In genomic region chr1:36670256-36670655, GRCm38 (mm10) we compare ENCODE assay signal across 33 mouse cellular contexts. TPM values are rescaled to one million over a fixed set of nuclear protein-coding genes. Genes with fewer than 3 reads are reported as not detected.
DNase-seq lines count a peak whose midpoint lies in the region; ATAC-seq and TF ChIP-seq lines count a peak whose summit lies in the region.
"Had no signal": no experiment of that assay in that cellular context is flagged by ENCODE, and none has a peak within 500 bp of the region (broad histone marks: within the 10 kb centered on the region; RNA-seq: fewer than 3 reads in every experiment).

No protein-coding gene starts in this region.

- 42% methylated on average over 4 of the region's 4 CpGs for WGBS in kidney, postnatal 0 days
- 12% methylated on average over 4 of the region's 4 CpGs for WGBS in liver, embryonic 13.5 days (ENCODE audit: insufficient replicate concordance)
- WGBS in midbrain, postnatal 0 days: 74% methylated on average over 4 of the region's 4 CpGs

- H3K9ac ChIP-seq in kidney, postnatal 0 days (ENCODE audit: low read depth, low read length): no peak overlapping the region
- H3K9ac ChIP-seq in liver, embryonic 13.5 days: 0 out of 2 replicates have a peak overlapping the region, but pooled peaks have one; percentile 0
- no peak overlapping the region for H3K9ac ChIP-seq in midbrain, postnatal 0 days (replicated peaks; ENCODE audit: low read length, poor library complexity, severe bottlenecking)
- H3K9ac ChIP-seq: embryonic facial prominence, embryonic 15.5 days; forebrain, embryonic 13.5 days; lung, embryonic 14.5 days; midbrain, embryonic 12.5 days had no signal

- no peaks in the 10 kb centered on the region for H3K27me3 ChIP-seq in kidney, postnatal 0 days (ENCODE audit: insufficient read depth, low read length)
- H3K27me3 ChIP-seq in liver, embryonic 13.5 days: no peaks in the 10 kb centered on the region
- no peaks in the 10 kb centered on the region for H3K27me3 ChIP-seq in midbrain, postnatal 0 days (ENCODE audit: insufficient read depth, low read length)
- H3K27me3 ChIP-seq: embryonic facial prominence, embryonic 15.5 days; forebrain, embryonic 13.5 days; midbrain, embryonic 12.5 days had no signal

- peak; percentile 47 for DNase-seq in kidney, postnatal 0 days (ENCODE audit: low spot score)
- no peak for DNase-seq in kidney, postnatal 4 days
- DNase-seq in liver, embryonic 13.5 days: peak; percentile 58
- no peak for DNase-seq in layer of hippocampus, adult 2 months (ENCODE audit: low spot score in 2 of 2)
- DNase-seq in midbrain, postnatal 0 days (ENCODE audit: low spot score): no peak
- DNase-seq in right cerebral cortex, adult 2 months (ENCODE audit: low spot score in 2 of 2): no peak
- DNase-seq: adrenal gland, postnatal 10 days; B cell, adult 2 months; cerebellum, adult 11-12 months; cerebellum, adult 9-11 months; gastrocnemius, postnatal 14 days; kidney, adult 8-10 months; kidney, postnatal 14 days; left cerebral cortex, postnatal 4 days; lung, embryonic 14.5 days; lung, postnatal 14 days; right cerebral cortex, postnatal 14 days; thymus, postnatal 14 days had no signal

- TF ChIP-seq CTCF in kidney, postnatal 0 days (IDR thresholded peaks at IDR 0.05; ENCODE audit: low read depth): no peak
- TF ChIP-seq CTCF in layer of hippocampus, adult 2 months (conservative IDR thresholded peaks at IDR 0.05): no peak
- no peak for TF ChIP-seq CTCF in midbrain, postnatal 0 days (IDR thresholded peaks at IDR 0.05)

- ATAC-seq in kidney, postnatal 0 days (replicated peaks; ENCODE audit: low FRiP score, low read depth): no peak
- ATAC-seq in common myeloid progenitor, adult 5-6 weeks (replicated peaks; ENCODE audit: low read depth, poor library complexity, severe bottlenecking): peak; percentile 56
- peak; percentile 90 for ATAC-seq in liver, embryonic 13.5 days (ENCODE audit: low read depth)
- ATAC-seq in megakaryocyte progenitor cell, adult 5-6 weeks (replicated peaks; ENCODE audit: poor library complexity): peak; percentile 91
- no peak for ATAC-seq in midbrain, postnatal 0 days (ENCODE audit: low FRiP score)
- ATAC-seq: forebrain, embryonic 13.5 days; hindbrain, embryonic 16.5 days had no signal

- no peak overlapping the region for H3K4me2 ChIP-seq in kidney, postnatal 0 days (ENCODE audit: low read length)
- H3K4me2 ChIP-seq in liver, embryonic 13.5 days: peak overlapping the region; percentile 18; the same call in 1 of the 2 replicates
- H3K4me2 ChIP-seq in midbrain, postnatal 0 days (ENCODE audit: low read depth, low read length, poor library complexity, severe bottlenecking): no peak overlapping the region
- H3K4me2 ChIP-seq: embryonic facial prominence, embryonic 15.5 days; forebrain, embryonic 13.5 days; lung, embryonic 14.5 days; midbrain, embryonic 12.5 days had no signal

- H3K27ac ChIP-seq in kidney, postnatal 0 days: no peak overlapping the region
- H3K27ac ChIP-seq in liver, embryonic 13.5 days: peak overlapping the region; percentile 37
- no peak overlapping the region for H3K27ac ChIP-seq in layer of hippocampus, adult 2 months
- no peak overlapping the region for H3K27ac ChIP-seq in midbrain, postnatal 0 days (ENCODE audit: low read depth, low read length)
- H3K27ac ChIP-seq: embryonic facial prominence, embryonic 10.5 days; embryonic facial prominence, embryonic 15.5 days; forebrain, embryonic 13.5 days; midbrain, embryonic 12.5 days had no signal

- no peaks in the 10 kb centered on the region for H3K9me3 ChIP-seq in kidney, postnatal 0 days (replicated peaks; ENCODE audit: low read length)
- H3K9me3 ChIP-seq in liver, embryonic 13.5 days (replicated peaks): no peaks in the 10 kb centered on the region
- no peaks in the 10 kb centered on the region for H3K9me3 ChIP-seq in midbrain, postnatal 0 days (ENCODE audit: low read length)
- H3K9me3 ChIP-seq: embryonic facial prominence, embryonic 10.5 days; embryonic facial prominence, embryonic 15.5 days; forebrain, embryonic 13.5 days; heart, embryonic 10.5 days; midbrain, embryonic 12.5 days had no signal

- peaks cover 9% of the 10 kb centered on the region; the same call in 1 of the 2 replicates for H3K4me1 ChIP-seq in kidney, postnatal 0 days (replicated peaks; ENCODE audit: insufficient read depth, low read length)
- peaks cover 33% of the 10 kb centered on the region for H3K4me1 ChIP-seq in liver, embryonic 13.5 days (replicated peaks)
- no peaks in the 10 kb centered on the region for H3K4me1 ChIP-seq in midbrain, postnatal 0 days (ENCODE audit: insufficient read depth, low read length)
- H3K4me1 ChIP-seq: forebrain, embryonic 13.5 days; midbrain, embryonic 12.5 days had no signal

- H3K4me3 ChIP-seq in kidney, postnatal 0 days (replicated peaks; ENCODE audit: low read depth, low read length): no peak overlapping the region
- H3K4me3 ChIP-seq in liver, embryonic 13.5 days (replicated peaks): no peak overlapping the region
- H3K4me3 ChIP-seq in layer of hippocampus, adult 2 months: no peak overlapping the region
- H3K4me3 ChIP-seq in midbrain, postnatal 0 days (ENCODE audit: low read depth, low read length): no peak overlapping the region
- H3K4me3 ChIP-seq: embryonic facial prominence, embryonic 10.5 days; embryonic facial prominence, embryonic 15.5 days; forebrain, embryonic 13.5 days; heart, embryonic 10.5 days; midbrain, embryonic 12.5 days had no signal

- H3K36me3 ChIP-seq in kidney, postnatal 0 days (ENCODE audit: insufficient read depth, low read length): no peaks in the 10 kb centered on the region
- H3K36me3 ChIP-seq in liver, embryonic 13.5 days: no peaks in the 10 kb centered on the region
- no peaks in the 10 kb centered on the region for H3K36me3 ChIP-seq in midbrain, postnatal 0 days (ENCODE audit: insufficient read depth, low read length)
- H3K36me3 ChIP-seq: embryonic facial prominence, embryonic 10.5 days; embryonic facial prominence, embryonic 15.5 days; heart, embryonic 10.5 days; midbrain, embryonic 12.5 days had no signal

RNA-seq across cellular contexts. Expression of gene Fam178b, which starts 12.7 kb away (rescaled TPM):
- polyA plus RNA-seq in kidney, postnatal 0 days (2015; fragmentation: Nextera tagmentation; extraction: Ambion mirVana): 1.0 and 1.6 TPM in 2 replicates
- 0.87 TPM in 1 of 2 replicates, not detected in the other for total RNA-seq in common myeloid progenitor, adult 5-6 weeks (2017)
- 0.15 and 0.17 TPM in 2 replicates for polyA plus RNA-seq in liver, embryonic 13.5 days (2015; fragmentation: Nextera tagmentation; extraction: Ambion mirVana)
- total RNA-seq in megakaryocyte progenitor cell, adult 5-6 weeks (2015): not detected in 2 replicates
- not detected in 2 replicates for total RNA-seq in megakaryocyte progenitor cell, adult 5-6 weeks (2017)
- not detected for total RNA-seq in layer of hippocampus, adult 2 months (2021)
- not detected in 2 replicates for total RNA-seq in midbrain, postnatal 0 days (2014; rRNA removed)
- polyA plus RNA-seq in midbrain, postnatal 0 days (2015; fragmentation: Nextera tagmentation; extraction: Ambion mirVana): 0.20 and 0.32 TPM in 2 replicates
- total RNA-seq: layer of hippocampus, adult 18-20 months; left cerebral cortex, postnatal 4 days had no signal
- polyA plus RNA-seq: midbrain, embryonic 12.5 days; neural tube, embryonic 14.5 days had no signal

RNA-seq across cellular contexts. Expression of gene Cox5b, which starts 21.0 kb away (rescaled TPM):
- polyA plus RNA-seq in kidney, postnatal 0 days (2015; fragmentation: Nextera tagmentation; extraction: Ambion mirVana): 1,072 and 1,147 TPM in 2 replicates
- 326 and 756 TPM in 2 replicates for total RNA-seq in common myeloid progenitor, adult 5-6 weeks (2017)
- polyA plus RNA-seq in liver, embryonic 13.5 days (2015; fragmentation: Nextera tagmentation; extraction: Ambion mirVana): 499 and 526 TPM in 2 replicates
- total RNA-seq in megakaryocyte progenitor cell, adult 5-6 weeks (2015): 534 and 624 TPM in 2 replicates
- total RNA-seq in megakaryocyte progenitor cell, adult 5-6 weeks (2017): 550 and 674 TPM in 2 replicates
- total RNA-seq in layer of hippocampus, adult 2 months (2021): 100 to 1,000 TPM; 610 to 649 TPM
- total RNA-seq in midbrain, postnatal 0 days (2014; rRNA removed): 346 and 362 TPM in 2 replicates
- 835 and 901 TPM in 2 replicates for polyA plus RNA-seq in midbrain, postnatal 0 days (2015; fragmentation: Nextera tagmentation; extraction: Ambion mirVana)

RNA-seq across cellular contexts. Expression of gene 4933424G06Rik, which starts 39.7 kb away (rescaled TPM):
- 0.11 TPM in 1 of 2 replicates, not detected in the other for polyA plus RNA-seq in kidney, postnatal 0 days (2015; fragmentation: Nextera tagmentation; extraction: Ambion mirVana)
- not detected in 2 replicates for total RNA-seq in common myeloid progenitor, adult 5-6 weeks (2017)
- not detected in 2 replicates for polyA plus RNA-seq in liver, embryonic 13.5 days (2015; fragmentation: Nextera tagmentation; extraction: Ambion mirVana)
- total RNA-seq in megakaryocyte progenitor cell, adult 5-6 weeks (2015): not detected in 2 replicates
- not detected in 2 replicates for total RNA-seq in megakaryocyte progenitor cell, adult 5-6 weeks (2017)
- 1 to 10 TPM in 1 of 2 experiments, under 1 TPM in 1; 0.96 to 1.4 TPM for total RNA-seq in layer of hippocampus, adult 2 months (2021)
- not detected in 2 replicates for total RNA-seq in midbrain, postnatal 0 days (2014; rRNA removed)
- polyA plus RNA-seq in midbrain, postnatal 0 days (2015; fragmentation: Nextera tagmentation; extraction: Ambion mirVana): 0.81 and 2.1 TPM in 2 replicates
- total RNA-seq: adrenal gland, postnatal 10 days; granulocyte monocyte progenitor cell, adult 5-6 weeks; heart, postnatal 25 days; layer of hippocampus, adult 18-20 months had no signal
- polyA plus RNA-seq: embryonic facial prominence, embryonic 10.5 days; forebrain, embryonic 13.5 days; heart, embryonic 10.5 days; intestine, embryonic 14.5 days; lung, embryonic 14.5 days; small intestine, adult 2 months; stomach, embryonic 14.5 days had no signal

RNA-seq across cellular contexts. Expression of gene Actr1b, which starts 44.0 kb away (rescaled TPM):
- 77.8 and 92.8 TPM in 2 replicates for polyA plus RNA-seq in kidney, postnatal 0 days (2015; fragmentation: Nextera tagmentation; extraction: Ambion mirVana)
- total RNA-seq in common myeloid progenitor, adult 5-6 weeks (2017): 40.1 and 42.2 TPM in 2 replicates
- 34.3 and 37.8 TPM in 2 replicates for polyA plus RNA-seq in liver, embryonic 13.5 days (2015; fragmentation: Nextera tagmentation; extraction: Ambion mirVana)
- total RNA-seq in megakaryocyte progenitor cell, adult 5-6 weeks (2015): 21.5 and 22.7 TPM in 2 replicates
- total RNA-seq in megakaryocyte progenitor cell, adult 5-6 weeks (2017): 55.0 TPM in 2 replicates
- total RNA-seq in layer of hippocampus, adult 2 months (2021): 100 to 1,000 TPM; 248 to 282 TPM
- total RNA-seq in midbrain, postnatal 0 days (2014; rRNA removed): 139 TPM in 2 replicates
- 113 and 120 TPM in 2 replicates for polyA plus RNA-seq in midbrain, postnatal 0 days (2015; fragmentation: Nextera tagmentation; extraction: Ambion mirVana)

Comparison
In these comparisons a context has a peak if more than half of its experiments do, and no peak if none do; other contexts are left out.
1. DNase-seq: peak in kidney, postnatal 0 days (single experiment) and liver, embryonic 13.5 days (single experiment); none in kidney, postnatal 4 days (0 of 2), layer of hippocampus, adult 2 months (0 of 2), midbrain, postnatal 0 days (single experiment) and right cerebral cortex, adult 2 months (0 of 2).
2. ATAC-seq: peak in common myeloid progenitor, adult 5-6 weeks (single experiment), liver, embryonic 13.5 days (single experiment) and megakaryocyte progenitor cell, adult 5-6 weeks (single experiment); none in kidney, postnatal 0 days (single experiment) and midbrain, postnatal 0 days (single experiment).